Mouse (Mus musculus) erythroblast, embryonic 14.5 days (primary cell): ENCODE results near the gene Rnf220.

ENCODE experiments used
- GATA1 ChIP-seq: IDR thresholded peaks from 2 replicates; pipeline ENCODE4 v1.6.1; 2012; ENCODE audit warnings: low read length, inconsistent platforms, mixed read lengths
- TAL1 ChIP-seq: IDR thresholded peaks from 3 replicates; pipeline ENCODE4 v1.6.1; 2012; ENCODE audit warnings: low read length, inconsistent platforms, mixed read lengths

GRCm38 (mm10) chr4:117330132-117330531 lies 166.7 kb downstream of the Rnf220 start:
- TF ChIP-seq GATA1 (no peak), TAL1 (no peak)
